Mouse (Mus musculus): Measurements from ENCODE around the gene Kdm2b. TPM values are rescaled to one million over a fixed set of nuclear protein-coding genes. Genes with fewer than 3 reads are reported as not detected.
"Not testable (repeated sequence)": the region's sequence is repeated elsewhere in the genome, so short reads cannot be mapped to it uniquely, and the experiment has no call there.

The Kdm2b gene
- polyA plus RNA-seq, 1 experiment from 2014 or later, result 67.2 TPM

- H3K36me3 ChIP-seq (ENCODE audit: control insufficient read depth, insufficient read depth, low read length); DNase-seq (ENCODE audit: low spot score); H3K9ac ChIP-seq (ENCODE audit: low read length); H3K27me3 ChIP-seq (ENCODE audit: control insufficient read depth, insufficient read depth, low read length); H3K27ac ChIP-seq (replicated peaks; ENCODE audit: low read depth, low read length); ATAC-seq (ENCODE audit: insufficient number of reproducible peaks, low FRiP score, low TSS enrichment, low read depth); H3K4me1 ChIP-seq (ENCODE audit: control insufficient read depth, insufficient read depth, low read length); H3K9me3 ChIP-seq (ENCODE audit: control insufficient read depth, low read length); H3K4me2 ChIP-seq (ENCODE audit: low read depth, severe bottlenecking); H3K4me3 ChIP-seq (ENCODE audit: low read depth, low read length): not testable (repeated sequence)
- whole genome bisulfite sequencing, result 96% methylated on average over 4 of the region's 4 CpGs
These were observed 14.9 kb downstream of the Kdm2b start for GRCm38 (mm10) chr5:122974701-122975100.

- 88% methylated on average over 9 of the region's 9 CpGs for WGBS
These were observed 17.5 kb downstream of the Kdm2b start for GRCm38 (mm10) chr5:122972116-122972515.

GRCm38 (mm10) chr5:122971438-122971837 is 18.2 kb downstream of the Kdm2b start:
- DNase-seq (ENCODE audit: low spot score) (no peak), ATAC-seq (ENCODE audit: insufficient number of reproducible peaks, low FRiP score, low TSS enrichment, low read depth) (no peak)
- WGBS, result 91% methylated on average over 4 of the region's 4 CpGs
- Histone ChIP-seq H3K9ac (ENCODE audit: low read length) (no peak overlapping the region), H3K4me1 (ENCODE audit: control insufficient read depth, insufficient read depth, low read length) (no peaks in the 10 kb centered on the region), H3K36me3 (ENCODE audit: control insufficient read depth, insufficient read depth, low read length) (no peaks in the 10 kb centered on the region), H3K9me3 (ENCODE audit: control insufficient read depth, low read length) (no peaks in the 10 kb centered on the region), H3K27me3 (ENCODE audit: control insufficient read depth, insufficient read depth, low read length) (no peaks in the 10 kb centered on the region), H3K4me2 (ENCODE audit: low read depth, severe bottlenecking) (no peak overlapping the region), H3K27ac (replicated peaks; ENCODE audit: low read depth, low read length) (no peak overlapping the region), H3K4me3 (ENCODE audit: low read depth, low read length) (no peak overlapping the region)

More at GRCm38 (mm10) chr5:122972116-122972515, 17.5 kb downstream of the Kdm2b start:
- no peak for ATAC-seq (ENCODE audit: insufficient number of reproducible peaks, low FRiP score, low TSS enrichment, low read depth)
- H3K27me3 ChIP-seq (ENCODE audit: control insufficient read depth, insufficient read depth, low read length), result no peaks in the 10 kb centered on the region
- H3K4me1 ChIP-seq (ENCODE audit: control insufficient read depth, insufficient read depth, low read length), result no peaks in the 10 kb centered on the region
- H3K9me3 ChIP-seq (ENCODE audit: control insufficient read depth, low read length), result no peaks in the 10 kb centered on the region
- H3K9ac ChIP-seq (ENCODE audit: low read length), result no peak overlapping the region
- no peak overlapping the region for H3K4me2 ChIP-seq (ENCODE audit: low read depth, severe bottlenecking)
- DNase-seq (ENCODE audit: low spot score), result no peak
- no peak overlapping the region for H3K27ac ChIP-seq (replicated peaks; ENCODE audit: low read depth, low read length)
- H3K4me3 ChIP-seq (ENCODE audit: low read depth, low read length), result no peak overlapping the region
- no peaks in the 10 kb centered on the region for H3K36me3 ChIP-seq (ENCODE audit: control insufficient read depth, insufficient read depth, low read length)

GRCm38 (mm10) chr5:122970056-122970455 is 19.6 kb downstream of the Kdm2b start:
- H3K4me1 ChIP-seq (ENCODE audit: control insufficient read depth, insufficient read depth, low read length), result no peaks in the 10 kb centered on the region
- no peak overlapping the region for H3K4me3 ChIP-seq (ENCODE audit: low read depth, low read length)
- WGBS, result 75% methylated on average over 5 of the region's 5 CpGs
- H3K27ac ChIP-seq (replicated peaks; ENCODE audit: low read depth, low read length), result no peak overlapping the region
- ATAC-seq (ENCODE audit: insufficient number of reproducible peaks, low FRiP score, low TSS enrichment, low read depth) (no peak), DNase-seq (ENCODE audit: low spot score) (no peak)
- no peaks in the 10 kb centered on the region for H3K9me3 ChIP-seq (ENCODE audit: control insufficient read depth, low read length)
- H3K36me3 ChIP-seq (ENCODE audit: control insufficient read depth, insufficient read depth, low read length), result no peaks in the 10 kb centered on the region
- no peak overlapping the region for H3K9ac ChIP-seq (ENCODE audit: low read length)
- H3K4me2 ChIP-seq (ENCODE audit: low read depth, severe bottlenecking), result no peak overlapping the region
- no peaks in the 10 kb centered on the region for H3K27me3 ChIP-seq (ENCODE audit: control insufficient read depth, insufficient read depth, low read length)

- Histone ChIP-seq H3K4me3 (ENCODE audit: low read depth, low read length) (no peak overlapping the region), H3K9me3 (ENCODE audit: control insufficient read depth, low read length) (no peaks in the 10 kb centered on the region), H3K9ac (ENCODE audit: low read length) (no peak overlapping the region), H3K27me3 (ENCODE audit: control insufficient read depth, insufficient read depth, low read length) (no peaks in the 10 kb centered on the region), H3K36me3 (ENCODE audit: control insufficient read depth, insufficient read depth, low read length) (no peaks in the 10 kb centered on the region), H3K4me2 (ENCODE audit: low read depth, severe bottlenecking) (no peak overlapping the region), H3K4me1 (ENCODE audit: control insufficient read depth, insufficient read depth, low read length) (no peaks in the 10 kb centered on the region), H3K27ac (replicated peaks; ENCODE audit: low read depth, low read length) (no peak overlapping the region)
- DNase-seq (ENCODE audit: low spot score) (peak; percentile 83), ATAC-seq (ENCODE audit: insufficient number of reproducible peaks, low FRiP score, low TSS enrichment, low read depth) (no peak)
- 40% methylated on average over 4 of the region's 4 CpGs for WGBS
These were observed 21.3 kb downstream of the Kdm2b start for GRCm38 (mm10) chr5:122968322-122968721.

GRCm38 (mm10) chr5:122965427-122965826 is 24.2 kb downstream of the Kdm2b start:
- no peaks in the 10 kb centered on the region for H3K36me3 ChIP-seq (ENCODE audit: control insufficient read depth, insufficient read depth, low read length)
- no peak overlapping the region for H3K9ac ChIP-seq (ENCODE audit: low read length)
- whole genome bisulfite sequencing, result 91% methylated on average over 11 of the region's 11 CpGs
- no peak overlapping the region for H3K27ac ChIP-seq (replicated peaks; ENCODE audit: low read depth, low read length)
- no peak for DNase-seq (ENCODE audit: low spot score)
- no peak for ATAC-seq (ENCODE audit: insufficient number of reproducible peaks, low FRiP score, low TSS enrichment, low read depth)
- H3K4me3 ChIP-seq (ENCODE audit: low read depth, low read length), result no peak overlapping the region
- H3K27me3 ChIP-seq (ENCODE audit: control insufficient read depth, insufficient read depth, low read length), result no peaks in the 10 kb centered on the region
- H3K9me3 ChIP-seq (ENCODE audit: control insufficient read depth, low read length), result no peaks in the 10 kb centered on the region
- no peaks in the 10 kb centered on the region for H3K4me1 ChIP-seq (ENCODE audit: control insufficient read depth, insufficient read depth, low read length)
- no peak overlapping the region for H3K4me2 ChIP-seq (ENCODE audit: low read depth, severe bottlenecking)

- Histone ChIP-seq H3K9me3 (ENCODE audit: control insufficient read depth, low read length) (no peaks in the 10 kb centered on the region), H3K9ac (ENCODE audit: low read length) (no peak overlapping the region), H3K4me2 (ENCODE audit: low read depth, severe bottlenecking) (no peak overlapping the region), H3K27ac (replicated peaks; ENCODE audit: low read depth, low read length) (no peak overlapping the region), H3K4me1 (ENCODE audit: control insufficient read depth, insufficient read depth, low read length) (no peaks in the 10 kb centered on the region), H3K4me3 (ENCODE audit: low read depth, low read length) (no peak overlapping the region), H3K27me3 (ENCODE audit: control insufficient read depth, insufficient read depth, low read length) (no peaks in the 10 kb centered on the region), H3K36me3 (ENCODE audit: control insufficient read depth, insufficient read depth, low read length) (no peaks in the 10 kb centered on the region)
- no peak for ATAC-seq (ENCODE audit: insufficient number of reproducible peaks, low FRiP score, low TSS enrichment, low read depth)
- DNase-seq (ENCODE audit: low spot score), result no peak
- 83% methylated on average over 6 of the region's 6 CpGs for WGBS
These were observed 24.8 kb downstream of the Kdm2b start for GRCm38 (mm10) chr5:122964853-122965252.

- Histone ChIP-seq H3K4me3 (ENCODE audit: low read depth, low read length) (no peak overlapping the region), H3K27me3 (ENCODE audit: control insufficient read depth, insufficient read depth, low read length) (no peaks in the 10 kb centered on the region), H3K4me1 (ENCODE audit: control insufficient read depth, insufficient read depth, low read length) (no peaks in the 10 kb centered on the region), H3K9me3 (ENCODE audit: control insufficient read depth, low read length) (no peaks in the 10 kb centered on the region), H3K4me2 (ENCODE audit: low read depth, severe bottlenecking) (no peak overlapping the region), H3K36me3 (ENCODE audit: control insufficient read depth, insufficient read depth, low read length) (0 out of 2 replicates have a peak, but pooled peaks cover 2% of the 10 kb centered on the region), H3K27ac (replicated peaks; ENCODE audit: low read depth, low read length) (no peak overlapping the region), H3K9ac (ENCODE audit: low read length) (no peak overlapping the region)
- DNase-seq (ENCODE audit: low spot score), result no peak
- 62% methylated on average over 3 of the region's 3 CpGs for WGBS
- ATAC-seq (ENCODE audit: insufficient number of reproducible peaks, low FRiP score, low TSS enrichment, low read depth), result no peak
These were observed 27.7 kb downstream of the Kdm2b start for GRCm38 (mm10) chr5:122961905-122962304.

GRCm38 (mm10) chr5:122959391-122959790 is 30.2 kb downstream of the Kdm2b start:
- Histone ChIP-seq H3K9ac (ENCODE audit: low read length) (no peak overlapping the region), H3K27ac (replicated peaks; ENCODE audit: low read depth, low read length) (no peak overlapping the region), H3K36me3 (ENCODE audit: control insufficient read depth, insufficient read depth, low read length) (0 out of 2 replicates have a peak, but pooled peaks cover 2% of the 10 kb centered on the region), H3K4me3 (ENCODE audit: low read depth, low read length) (no peak overlapping the region), H3K9me3 (ENCODE audit: control insufficient read depth, low read length) (no peaks in the 10 kb centered on the region), H3K27me3 (ENCODE audit: control insufficient read depth, insufficient read depth, low read length) (no peaks in the 10 kb centered on the region), H3K4me1 (ENCODE audit: control insufficient read depth, insufficient read depth, low read length) (no peaks in the 10 kb centered on the region), H3K4me2 (ENCODE audit: low read depth, severe bottlenecking) (no peak overlapping the region)
- 89% methylated on average over 11 of the region's 11 CpGs for WGBS
- ATAC-seq (ENCODE audit: insufficient number of reproducible peaks, low FRiP score, low TSS enrichment, low read depth), result no peak
- DNase-seq (ENCODE audit: low spot score), result no peak

Data from limb, embryonic 11.5 days (tissue).